Mouse (Mus musculus) intestine, postnatal 0 days (tissue): ENCODE results near the gene Wdr59. TPM values are rescaled to one million over a fixed set of nuclear protein-coding genes. Genes with fewer than 3 reads are reported as not detected.
"Not testable (repeated sequence)": the region's sequence is repeated elsewhere in the genome, so short reads cannot be mapped to it uniquely, and the experiment has no call there.

Experiments used
- ATAC-seq: fragments of 200-750 bp; cut with Nextera tagmentation; 2 replicates; pipeline ENCODE4 v1.8.0; 2017; ENCODE audit warnings: mild to moderate bottlenecking, moderate TSS enrichment, moderate library complexity
- H3K27ac ChIP-seq: fragments of 300-500 bp; sonication (generic); 2 replicates; pipeline ENCODE4 v1.5.1; 2014; ENCODE audit warnings: mild to moderate bottlenecking, low read depth, low read length, moderate library complexity
- H3K27me3 ChIP-seq: fragments of 300-500 bp; sonication (generic); replicated peaks from 2 replicates; pipeline ENCODE4 v1.6.1; 2014; ENCODE audit warnings: low read length, mixed read lengths; ENCODE audit not compliant: control insufficient read depth, insufficient read depth
- H3K36me3 ChIP-seq: fragments of 300-500 bp; sonication (generic); 2 replicates; pipeline ENCODE4 v1.6.1; 2014; ENCODE audit warnings: mild to moderate bottlenecking, moderate library complexity; ENCODE audit not compliant: control insufficient read depth, insufficient read depth
- H3K4me1 ChIP-seq: fragments of 300-500 bp; sonication (generic); replicated peaks from 2 replicates; pipeline ENCODE4 v1.6.1; 2014; ENCODE audit warnings: antibody characterized with exemption, low read length, mixed read lengths; ENCODE audit not compliant: control insufficient read depth, insufficient read depth
- H3K4me2 ChIP-seq: fragments of 300-500 bp; sonication (generic); replicated peaks from 2 replicates; pipeline ENCODE4 v1.6.1; 2014; ENCODE audit warnings: low read depth, mild to moderate bottlenecking, moderate library complexity
- H3K4me3 ChIP-seq: fragments of 300-500 bp; sonication (generic); 2 replicates; pipeline ENCODE4 v1.5.1; 2014; ENCODE audit warnings: low read depth, low read length
- H3K9ac ChIP-seq: fragments of 300-500 bp; sonication (generic); 2 replicates; pipeline ENCODE4 v1.6.1; 2014; ENCODE audit warnings: mild to moderate bottlenecking, low read depth, low read length
- H3K9me3 ChIP-seq: fragments of 300-500 bp; sonication (generic); 2 replicates; pipeline ENCODE4 v1.6.1; 2016; ENCODE audit warnings: mixed run types; ENCODE audit not compliant: control insufficient read depth
- CTCF ChIP-seq: sonication (generic); IDR thresholded peaks from 2 replicates; pipeline ENCODE4 v1.5.1; 2016; ENCODE audit warnings: low read depth, mild to moderate bottlenecking, control low read depth, antibody characterized with exemption, moderate library complexity
- WGBS: fragments of 180-500 bp; shearing (Covaris S2); extraction: QIAGEN DNeasy Blood & Tissue Kit; methylation state at CpG from one replicate; pipeline ENCODE4 v1.1.7; 2014; 5-methylcytosine and 5-hydroxymethylcytosine counted together
- polyA plus RNA-seq: library from polyadenylated mRNA; unstranded; fragments of >200 nt; fragmentation: Nextera tagmentation; extraction: Ambion mirVana; gene quantifications from 2 replicates; pipeline ENCODE4 v1.2.1, GENCODE M21; 2015

Wdr59 gene
- polyA plus RNA-seq, 1 experiment from 2014 or later = 1.3 TPM

- Histone ChIP-seq H3K9me3 (no peaks in the 10 kb centered on the region), H3K27me3 (no peaks in the 10 kb centered on the region), H3K4me3 (no peak overlapping the region), H3K9ac (no peak overlapping the region), H3K36me3 (no peaks in the 10 kb centered on the region), H3K4me1 (0 out of 2 replicates have a peak, but pooled peaks cover 2% of the 10 kb centered on the region), H3K4me2 (no peak overlapping the region), H3K27ac (no peak overlapping the region)
- ATAC-seq = no peak
- no peak for TF ChIP-seq CTCF
- WGBS = 54% methylated on average over 4 of the region's 4 CpGs
Measured at GRCm38 (mm10) chr8:111510401-111510800, 11.5 kb downstream of the Wdr59 start.

- no peaks in the 10 kb centered on the region for H3K27me3 ChIP-seq
- WGBS = 71% methylated on average over 11 of the region's 11 CpGs
- no peaks in the 10 kb centered on the region for H3K9me3 ChIP-seq
- TF ChIP-seq CTCF = no peak
- H3K9ac ChIP-seq = no peak overlapping the region
- no peak overlapping the region for H3K4me2 ChIP-seq
- no peak overlapping the region for H3K4me3 ChIP-seq
- H3K36me3 ChIP-seq = no peaks in the 10 kb centered on the region
- ATAC-seq = no peak
- H3K27ac ChIP-seq = no peak overlapping the region
- H3K4me1 ChIP-seq = 0 out of 2 replicates have a peak, but pooled peaks cover 2% of the 10 kb centered on the region
Measured at GRCm38 (mm10) chr8:111509278-111509677, 12.6 kb downstream of the Wdr59 start.

GRCm38 (mm10) chr8:111508566-111508965, 13.3 kb downstream of the Wdr59 start:
- Histone ChIP-seq H3K27ac (no peak overlapping the region), H3K4me1 (0 out of 2 replicates have a peak, but pooled peaks cover 2% of the 10 kb centered on the region), H3K4me3 (no peak overlapping the region), H3K27me3 (no peaks in the 10 kb centered on the region), H3K36me3 (peaks cover 5% of the 10 kb centered on the region; the same call in 1 of the 2 replicates), H3K9me3 (no peaks in the 10 kb centered on the region), H3K9ac (no peak overlapping the region), H3K4me2 (no peak overlapping the region)
- ATAC-seq = no peak
- 53% methylated on average over 2 of the region's 2 CpGs for WGBS
- TF ChIP-seq CTCF = no peak

- ATAC-seq = no peak
- H3K4me1 ChIP-seq = no peaks in the 10 kb centered on the region
- H3K9ac ChIP-seq = no peak overlapping the region
- no peak for TF ChIP-seq CTCF
- no peaks in the 10 kb centered on the region for H3K9me3 ChIP-seq
- no peak overlapping the region for H3K4me3 ChIP-seq
- no peak overlapping the region for H3K4me2 ChIP-seq
- H3K27me3 ChIP-seq = no peaks in the 10 kb centered on the region
- WGBS = 56% methylated on average over 11 of the region's 11 CpGs
- no peak overlapping the region for H3K27ac ChIP-seq
- peaks cover 33% of the 10 kb centered on the region for H3K36me3 ChIP-seq
Measured at GRCm38 (mm10) chr8:111501724-111502464, 20.0 kb downstream of the Wdr59 start.

- H3K9me3 ChIP-seq, ATAC-seq, H3K27me3 ChIP-seq, H3K27ac ChIP-seq, H3K4me3 ChIP-seq, H3K9ac ChIP-seq, H3K4me1 ChIP-seq, H3K4me2 ChIP-seq: not testable (repeated sequence)
- WGBS = 94% methylated on average over 4 of the region's 6 CpGs
- H3K36me3 ChIP-seq = peaks cover 41% of the 10 kb centered on the region
Measured at GRCm38 (mm10) chr8:111498249-111498648, 23.6 kb downstream of the Wdr59 start.

- Histone ChIP-seq H3K4me3 (no peak overlapping the region), H3K4me1 (no peaks in the 10 kb centered on the region), H3K36me3 (peaks cover 38% of the 10 kb centered on the region), H3K4me2 (no peak overlapping the region), H3K27ac (no peak overlapping the region), H3K9me3 (no peaks in the 10 kb centered on the region), H3K9ac (no peak overlapping the region), H3K27me3 (no peaks in the 10 kb centered on the region)
- 77% methylated on average over 7 of the region's 7 CpGs for WGBS
- no peak for ATAC-seq
- no peak for TF ChIP-seq CTCF
Measured at GRCm38 (mm10) chr8:111496326-111496725, 25.6 kb downstream of the Wdr59 start.
